Mouse (Mus musculus): ENCODE measurements around the gene Iqschfp. TPM values are rescaled to one million over a fixed set of nuclear protein-coding genes. Genes with fewer than 3 reads are reported as not detected.

Gene Iqschfp
- total RNA-seq, 2 experiments from 2014 or later, result not detected

GRCm38 (mm10) chr3:68421849-68422248 is 529.8 kb downstream of the Iqschfp start:
- no peak for DNase-seq (ENCODE audit: low spot score)

GRCm38 (mm10) chr3:68428081-68428480 is 536.0 kb downstream of the Iqschfp start:
- no peak for DNase-seq (ENCODE audit: low spot score)

- no peak for DNase-seq (ENCODE audit: low spot score)
Observed at GRCm38 (mm10) chr3:68434435-68434834, 542.4 kb downstream of the Iqschfp start.

- DNase-seq (ENCODE audit: low spot score), result no peak
Observed at GRCm38 (mm10) chr3:68434897-68435296, 542.9 kb downstream of the Iqschfp start.

GRCm38 (mm10) chr3:68448480-68448879 is 556.4 kb downstream of the Iqschfp start:
- no peak for DNase-seq (ENCODE audit: low spot score)

GRCm38 (mm10) chr3:68451634-68452033 is 559.6 kb downstream of the Iqschfp start:
- DNase-seq (ENCODE audit: low spot score), result no peak

GRCm38 (mm10) chr3:68453266-68453665 is 561.2 kb downstream of the Iqschfp start:
- DNase-seq (ENCODE audit: low spot score), result no peak

GRCm38 (mm10) chr3:68453719-68454455 is 561.9 kb downstream of the Iqschfp start:
- DNase-seq (ENCODE audit: low spot score), result peak; percentile 47

- no peak for DNase-seq (ENCODE audit: low spot score)
Observed at GRCm38 (mm10) chr3:68466643-68467042, 574.6 kb downstream of the Iqschfp start.

- no peak for DNase-seq (ENCODE audit: low spot score)
Observed at GRCm38 (mm10) chr3:68467941-68468687, 576.1 kb downstream of the Iqschfp start.

- DNase-seq (ENCODE audit: low spot score), result no peak
Observed at GRCm38 (mm10) chr3:68469643-68470042, 577.6 kb downstream of the Iqschfp start.

- no peak for DNase-seq (ENCODE audit: low spot score)
Observed at GRCm38 (mm10) chr3:68470061-68470460, 578.0 kb downstream of the Iqschfp start.

GRCm38 (mm10) chr3:68470622-68471021 is 578.6 kb downstream of the Iqschfp start:
- DNase-seq (ENCODE audit: low spot score), result no peak

GRCm38 (mm10) chr3:68476336-68476735 is 584.3 kb downstream of the Iqschfp start:
- no peak for DNase-seq (ENCODE audit: low spot score)

- DNase-seq (ENCODE audit: low spot score), result no peak
Observed at GRCm38 (mm10) chr3:68477478-68477877, 585.4 kb downstream of the Iqschfp start.

- no peak for DNase-seq (ENCODE audit: low spot score)
Observed at GRCm38 (mm10) chr3:68479266-68479665, 587.2 kb downstream of the Iqschfp start.

GRCm38 (mm10) chr3:68483517-68483916 is 591.5 kb downstream of the Iqschfp start:
- DNase-seq (ENCODE audit: low spot score), result no peak

- no peak for DNase-seq (ENCODE audit: low spot score)
Observed at GRCm38 (mm10) chr3:68484021-68484420, 592.0 kb downstream of the Iqschfp start.

GRCm38 (mm10) chr3:68484561-68484960 is 592.5 kb downstream of the Iqschfp start:
- DNase-seq (ENCODE audit: low spot score), result no peak

- no peak for DNase-seq (ENCODE audit: low spot score)
Observed at GRCm38 (mm10) chr3:68487621-68488020, 595.6 kb downstream of the Iqschfp start.

- DNase-seq (ENCODE audit: low spot score), result no peak
Observed at GRCm38 (mm10) chr3:68488316-68488715, 596.3 kb downstream of the Iqschfp start.

- no peak for DNase-seq (ENCODE audit: low spot score)
Observed at GRCm38 (mm10) chr3:68491516-68491915, 599.5 kb downstream of the Iqschfp start.

- DNase-seq (ENCODE audit: low spot score), result no peak
Observed at GRCm38 (mm10) chr3:68492066-68492465, 600.0 kb downstream of the Iqschfp start.
